Mouse (Mus musculus) left cerebral cortex, postnatal 25 days (tissue): Measurements from ENCODE around the gene Atr. TPM values are rescaled to one million over a fixed set of nuclear protein-coding genes. Genes with fewer than 3 reads are reported as not detected.

Experiments
- total RNA-seq, 2 experiments: library from RNA; stranded (reverse); gene quantifications; 2 replicates each; pipeline ENCODE4 v1.2.3; 2021

Gene Atr
- total RNA-seq, 2 experiments from 2014 or later, result 10.0 to 13.0 TPM

Other genes with a start within 250 kb of the Atr start
- 1 to 10 TPM; 2.4 to 2.8 TPM for gene Pcolce2, start 220.0 kb upstream of the Atr start, total RNA-seq
- gene Trpc1, start 107.2 kb upstream of the Atr start, total RNA-seq, result 10 to 100 TPM; 46.4 to 48.6 TPM
- 1 to 10 TPM; 6.2 to 6.4 TPM for gene Pls1, start 12.3 kb upstream of the Atr start, total RNA-seq
- gene Xrn1, start 97.2 kb downstream of the Atr start, total RNA-seq, result 10 to 100 TPM; 23.0 to 25.5 TPM